Mouse (Mus musculus): Measurements from ENCODE around the gene Dut. TPM values are rescaled to one million over a fixed set of nuclear protein-coding genes. Genes with fewer than 3 reads are reported as not detected.

Gene Dut
- polyA plus RNA-seq, 1 experiment from 2014 or later, result 288 TPM

GRCm38 (mm10) chr2:125303764-125304384, 56.9 kb downstream of the Dut start:
- DNase-seq (ENCODE audit: low spot score) (no peak), ATAC-seq (replicated peaks; ENCODE audit: low FRiP score) (no peak)
- H3K4me2 ChIP-seq (ENCODE audit: low read depth, low read length, severe bottlenecking), result no peak overlapping the region

DNA sequence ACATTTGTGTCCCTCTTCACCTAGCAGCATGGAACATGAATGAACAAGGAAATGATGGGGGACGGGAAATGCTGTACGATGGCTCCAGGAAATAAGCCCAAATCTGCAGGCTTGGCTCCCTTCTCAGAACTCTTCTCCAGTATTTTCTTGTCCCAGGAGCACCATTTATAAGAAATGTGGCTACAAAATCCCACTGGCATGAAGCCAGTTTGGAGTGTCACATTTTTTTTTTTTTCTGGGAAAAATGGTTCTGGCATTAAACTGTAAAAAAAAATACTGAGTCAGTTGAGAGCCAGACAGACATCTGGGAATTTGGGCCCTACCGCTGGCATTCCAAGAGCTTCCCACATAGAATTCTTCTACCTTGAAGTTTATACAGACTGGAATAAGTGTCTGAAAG, 57.8 kb downstream of the Dut start:
- H3K27ac ChIP-seq (ENCODE audit: low read depth, low read length), result no peak overlapping the region
- H3K9me3 ChIP-seq (ENCODE audit: control insufficient read depth, low read length), result no peaks in the 10 kb centered on the region
- H3K4me2 ChIP-seq (ENCODE audit: low read depth, low read length, severe bottlenecking), result no peak overlapping the region
- DNase-seq (ENCODE audit: low spot score), result no peak
- H3K9ac ChIP-seq (ENCODE audit: low read length), result no peak overlapping the region
- no peaks in the 10 kb centered on the region for H3K27me3 ChIP-seq (ENCODE audit: control insufficient read depth, insufficient read depth, low read length)
- H3K4me3 ChIP-seq (ENCODE audit: low read depth, low read length), result no peak overlapping the region
- ATAC-seq (replicated peaks; ENCODE audit: low FRiP score), result no peak
- no peaks in the 10 kb centered on the region; the same call in 1 of the 2 replicates for H3K36me3 ChIP-seq (ENCODE audit: control insufficient read depth, insufficient read depth, low read length)
- over 99% methylated on average over 3 of the region's 3 CpGs for WGBS
- no peaks in the 10 kb centered on the region for H3K4me1 ChIP-seq (replicated peaks; ENCODE audit: control insufficient read depth, insufficient read depth, low read length)

More at GRCm38 (mm10) chr2:125303764-125304384, 56.9 kb downstream of the Dut start:
- 85% methylated on average over 5 of the region's 5 CpGs for WGBS
- Histone ChIP-seq H3K27ac (ENCODE audit: low read depth, low read length) (no peak overlapping the region), H3K36me3 (ENCODE audit: control insufficient read depth, insufficient read depth, low read length) (no peaks in the 10 kb centered on the region; the same call in 1 of the 2 replicates), H3K4me3 (ENCODE audit: low read depth, low read length) (no peak overlapping the region), H3K4me1 (replicated peaks; ENCODE audit: control insufficient read depth, insufficient read depth, low read length) (no peaks in the 10 kb centered on the region), H3K27me3 (ENCODE audit: control insufficient read depth, insufficient read depth, low read length) (no peaks in the 10 kb centered on the region), H3K9ac (ENCODE audit: low read length) (no peak overlapping the region), H3K9me3 (ENCODE audit: control insufficient read depth, low read length) (no peaks in the 10 kb centered on the region)

DNA sequence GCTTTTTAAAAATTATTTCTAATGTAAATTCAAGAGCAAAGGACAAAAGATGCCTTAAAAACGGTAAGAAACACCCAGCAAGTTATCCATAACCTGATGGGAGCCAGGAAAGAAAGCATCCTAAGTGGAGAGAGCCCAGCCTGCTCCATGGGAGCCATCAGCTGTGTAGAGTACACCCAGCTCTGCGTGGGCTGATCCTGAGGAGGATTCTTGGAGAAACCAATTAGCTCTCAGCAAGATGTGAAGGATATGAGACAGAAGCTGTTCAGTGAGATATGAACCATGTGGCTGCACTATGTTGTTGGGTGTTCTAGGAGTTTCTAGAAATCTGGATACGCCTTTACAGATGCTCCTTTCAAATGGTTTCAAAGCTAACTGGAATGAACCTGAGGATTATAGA, 58.7 kb downstream of the Dut start:
- no peaks in the 10 kb centered on the region for H3K27me3 ChIP-seq (ENCODE audit: control insufficient read depth, insufficient read depth, low read length)
- DNase-seq (ENCODE audit: low spot score) (no peak), ATAC-seq (replicated peaks; ENCODE audit: low FRiP score) (no peak)
- no peaks in the 10 kb centered on the region; the same call in 1 of the 2 replicates for H3K36me3 ChIP-seq (ENCODE audit: control insufficient read depth, insufficient read depth, low read length)
- no peak overlapping the region for H3K27ac ChIP-seq (ENCODE audit: low read depth, low read length)
- H3K4me1 ChIP-seq (replicated peaks; ENCODE audit: control insufficient read depth, insufficient read depth, low read length), result no peaks in the 10 kb centered on the region
- no peak overlapping the region for H3K9ac ChIP-seq (ENCODE audit: low read length)
- H3K9me3 ChIP-seq (ENCODE audit: control insufficient read depth, low read length), result no peaks in the 10 kb centered on the region
- WGBS, result 92% methylated on average over 3 of the region's 3 CpGs
- H3K4me3 ChIP-seq (ENCODE audit: low read depth, low read length), result no peak overlapping the region
- no peak overlapping the region for H3K4me2 ChIP-seq (ENCODE audit: low read depth, low read length, severe bottlenecking)

Other genes starting within 250 kb of the Dut start
- 5.8 and 7.6 TPM in 2 replicates for gene Slc24a5, start 179.1 kb upstream of the Dut start, polyA plus RNA-seq (2014; fragmentation: Nextera tagmentation; extraction: Ambion mirVana)
- gene Myef2, start 123.5 kb upstream of the Dut start, polyA plus RNA-seq (2014; fragmentation: Nextera tagmentation; extraction: Ambion mirVana), result 235 and 249 TPM in 2 replicates
- not detected in 2 replicates for gene Ctxn2, start 110.5 kb upstream of the Dut start, polyA plus RNA-seq (2014; fragmentation: Nextera tagmentation; extraction: Ambion mirVana)
- not detected in 2 replicates for gene Slc12a1, start 94.7 kb upstream of the Dut start, polyA plus RNA-seq (2014; fragmentation: Nextera tagmentation; extraction: Ambion mirVana)